ENCODE assay signal across 18 mouse cellular contexts in genomic region chr6:54516512-54517134, GRCm38 (mm10). TPM values are rescaled to one million over a fixed set of nuclear protein-coding genes. Genes with fewer than 3 reads are reported as not detected.
DNase-seq lines count a peak whose midpoint lies in the region; ATAC-seq lines count a peak whose summit lies in the region.
"Had no signal": no experiment of that assay in that cellular context is flagged by ENCODE, and none has a peak within 500 bp of the region (broad histone marks: within the 10 kb centered on the region; RNA-seq: fewer than 3 reads in every experiment).

No protein-coding gene starts in this region.

- H3K9me3 ChIP-seq in heart, embryonic 15.5 days (replicated peaks) = no peaks in the 10 kb centered on the region
- H3K9me3 ChIP-seq in heart, embryonic 12.5 days (replicated peaks) = no peaks in the 10 kb centered on the region
- H3K9me3 ChIP-seq in limb, embryonic 12.5 days = no peaks in the 10 kb centered on the region
- no peaks in the 10 kb centered on the region for H3K9me3 ChIP-seq in limb, embryonic 10.5 days (replicated peaks)
- no peaks in the 10 kb centered on the region for H3K9me3 ChIP-seq in hindbrain, embryonic 16.5 days (ENCODE audit: control insufficient read depth, low read length)
- H3K9me3 ChIP-seq in midbrain, embryonic 14.5 days (ENCODE audit: control insufficient read depth, low read length) = no peaks in the 10 kb centered on the region
- H3K9me3 ChIP-seq: liver, embryonic 12.5 days had no signal

- H3K36me3 ChIP-seq in heart, embryonic 15.5 days = no peaks in the 10 kb centered on the region
- 0 out of 2 replicates have a peak, but pooled peaks cover 3% of the 10 kb centered on the region for H3K36me3 ChIP-seq in heart, embryonic 12.5 days
- H3K36me3 ChIP-seq in limb, embryonic 12.5 days = no peaks in the 10 kb centered on the region
- H3K36me3 ChIP-seq in limb, embryonic 10.5 days = no peaks in the 10 kb centered on the region
- peaks cover 20% of the 10 kb centered on the region for H3K36me3 ChIP-seq in hindbrain, embryonic 16.5 days (ENCODE audit: control insufficient read depth, insufficient read depth, low read length)
- peaks cover 68% of the 10 kb centered on the region for H3K36me3 ChIP-seq in midbrain, embryonic 14.5 days (ENCODE audit: control insufficient read depth, insufficient read depth, low read length)
- H3K36me3 ChIP-seq: liver, embryonic 12.5 days had no signal

- H3K9ac ChIP-seq in heart, embryonic 15.5 days = no peak overlapping the region
- no peak overlapping the region for H3K9ac ChIP-seq in heart, embryonic 12.5 days
- H3K9ac ChIP-seq in limb, embryonic 12.5 days (replicated peaks) = no peak overlapping the region
- no peak overlapping the region for H3K9ac ChIP-seq in hindbrain, embryonic 16.5 days (ENCODE audit: low read depth, low read length)
- no peak overlapping the region for H3K9ac ChIP-seq in midbrain, embryonic 14.5 days (replicated peaks; ENCODE audit: low read length)
- H3K9ac ChIP-seq: liver, embryonic 12.5 days had no signal

- WGBS in heart, embryonic 15.5 days = 78% methylated on average over 2 of the region's 2 CpGs
- WGBS in heart, embryonic 12.5 days = 83% methylated on average over 2 of the region's 2 CpGs
- 86% methylated on average over 2 of the region's 2 CpGs for WGBS in limb, embryonic 12.5 days
- whole genome bisulfite sequencing in limb, embryonic 10.5 days = 85% methylated on average over 2 of the region's 2 CpGs
- WGBS in hindbrain, embryonic 16.5 days = 95% methylated on average over 2 of the region's 2 CpGs
- 93% methylated on average over 2 of the region's 2 CpGs for WGBS in midbrain, embryonic 14.5 days

- no peak overlapping the region for H3K4me3 ChIP-seq in heart, embryonic 15.5 days
- H3K4me3 ChIP-seq in heart, embryonic 12.5 days = no peak overlapping the region
- H3K4me3 ChIP-seq in limb, embryonic 12.5 days (replicated peaks) = no peak overlapping the region
- H3K4me3 ChIP-seq in limb, embryonic 10.5 days = no peak overlapping the region
- no peak overlapping the region for H3K4me3 ChIP-seq in hindbrain, embryonic 16.5 days (ENCODE audit: low read length)
- H3K4me3 ChIP-seq in midbrain, embryonic 14.5 days (replicated peaks; ENCODE audit: low read depth, low read length) = no peak overlapping the region
- H3K4me3 ChIP-seq: erythroblast, embryonic 14.5 days; liver, embryonic 12.5 days had no signal

- no peaks in the 10 kb centered on the region for H3K4me1 ChIP-seq in heart, embryonic 15.5 days (replicated peaks)
- no peaks in the 10 kb centered on the region for H3K4me1 ChIP-seq in heart, embryonic 12.5 days (replicated peaks)
- no peaks in the 10 kb centered on the region for H3K4me1 ChIP-seq in limb, embryonic 12.5 days (replicated peaks)
- no peaks in the 10 kb centered on the region for H3K4me1 ChIP-seq in limb, embryonic 10.5 days
- H3K4me1 ChIP-seq in hindbrain, embryonic 16.5 days (ENCODE audit: control insufficient read depth, insufficient read depth, low read depth, low read length) = no peaks in the 10 kb centered on the region
- H3K4me1 ChIP-seq in midbrain, embryonic 14.5 days (ENCODE audit: control insufficient read depth, insufficient read depth, low read length) = no peaks in the 10 kb centered on the region
- H3K4me1 ChIP-seq: liver, embryonic 12.5 days had no signal

- no peaks in the 10 kb centered on the region for H3K27me3 ChIP-seq in heart, embryonic 15.5 days
- H3K27me3 ChIP-seq in heart, embryonic 12.5 days (replicated peaks) = peaks cover 5% of the 10 kb centered on the region
- H3K27me3 ChIP-seq in limb, embryonic 12.5 days = peaks cover 9% of the 10 kb centered on the region; the same call in 1 of the 2 replicates
- H3K27me3 ChIP-seq in limb, embryonic 10.5 days (ENCODE audit: low read depth, poor library complexity, severe bottlenecking) = peaks cover 12% of the 10 kb centered on the region; the same call in 1 of the 2 replicates
- H3K27me3 ChIP-seq in hindbrain, embryonic 16.5 days (replicated peaks; ENCODE audit: control insufficient read depth, insufficient read depth, low read length) = no peaks in the 10 kb centered on the region
- H3K27me3 ChIP-seq in midbrain, embryonic 14.5 days (ENCODE audit: control insufficient read depth, insufficient read depth, low read length) = no peaks in the 10 kb centered on the region

- ATAC-seq in heart, embryonic 15.5 days (replicated peaks; ENCODE audit: insufficient number of reproducible peaks, insufficient read depth, low FRiP score, low read depth) = 0 out of 2 replicates have a peak, but pooled peaks have one; percentile 22
- no peak for ATAC-seq in heart, embryonic 12.5 days (ENCODE audit: insufficient number of reproducible peaks, low FRiP score)
- ATAC-seq in limb, embryonic 12.5 days (ENCODE audit: insufficient number of reproducible peaks, insufficient read depth, low FRiP score, low TSS enrichment, low read depth) = peak; percentile 20; the same call in 1 of the 2 replicates
- ATAC-seq in hindbrain, embryonic 16.5 days = peak; percentile 31
- ATAC-seq in midbrain, embryonic 14.5 days (ENCODE audit: low FRiP score, low TSS enrichment) = peak; percentile 37
- ATAC-seq: intestine, postnatal 0 days; liver, embryonic 12.5 days had no signal

- H3K4me2 ChIP-seq in heart, embryonic 15.5 days = no peak overlapping the region
- H3K4me2 ChIP-seq in heart, embryonic 12.5 days = no peak overlapping the region
- H3K4me2 ChIP-seq in limb, embryonic 12.5 days = no peak overlapping the region
- no peak overlapping the region for H3K4me2 ChIP-seq in hindbrain, embryonic 16.5 days (ENCODE audit: low read length)
- H3K4me2 ChIP-seq in midbrain, embryonic 14.5 days (ENCODE audit: low read length) = no peak overlapping the region
- H3K4me2 ChIP-seq: liver, embryonic 12.5 days had no signal

- no peak overlapping the region for H3K27ac ChIP-seq in heart, embryonic 15.5 days
- H3K27ac ChIP-seq in heart, embryonic 12.5 days (ENCODE audit: poor library complexity, severe bottlenecking) = no peak overlapping the region
- no peak overlapping the region for H3K27ac ChIP-seq in limb, embryonic 12.5 days
- H3K27ac ChIP-seq in limb, embryonic 10.5 days = no peak overlapping the region
- no peak overlapping the region for H3K27ac ChIP-seq in hindbrain, embryonic 16.5 days (ENCODE audit: low read depth, low read length)
- no peak overlapping the region for H3K27ac ChIP-seq in midbrain, embryonic 14.5 days (replicated peaks; ENCODE audit: low read depth, low read length)
- H3K27ac ChIP-seq: liver, embryonic 12.5 days had no signal

- no peak for DNase-seq in limb, embryonic 10.5 days (ENCODE audit: low spot score)
- DNase-seq in midbrain, embryonic 14.5 days = no peak
- DNase-seq in cerebellum, postnatal 36 days = no peak
- DNase-seq: cerebellum, adult 2 months; gastrocnemius, postnatal 10 days; heart, adult 11 months; kidney, postnatal 36 days; layer of hippocampus, adult 9-11 months; lung, adult 2 months; lung, postnatal 4 days; right cerebral cortex, adult 18-20 months had no signal

RNA-seq across cellular contexts. Expression of gene Scrn1, which starts 49.7 kb away (rescaled TPM):
- polyA plus RNA-seq in heart, embryonic 15.5 days (2015; fragmentation: Nextera tagmentation; extraction: Ambion mirVana) = 7.1 and 7.6 TPM in 2 replicates
- polyA plus RNA-seq in heart, embryonic 12.5 days (2016; fragmentation: Nextera tagmentation; extraction: Ambion mirVana) = 14.5 and 19.7 TPM in 2 replicates
- 13.9 and 15.0 TPM in 2 replicates for polyA plus RNA-seq in limb, embryonic 12.5 days (2016; fragmentation: Nextera tagmentation; extraction: Ambion mirVana)
- 2.6 and 7.8 TPM in 2 replicates for polyA plus RNA-seq in limb, embryonic 10.5 days (2016; fragmentation: Nextera tagmentation; extraction: Ambion mirVana)
- 109 and 114 TPM in 2 replicates for polyA plus RNA-seq in hindbrain, embryonic 16.5 days (2015; fragmentation: Nextera tagmentation; extraction: Ambion mirVana)
- 88.0 and 104 TPM in 2 replicates for polyA plus RNA-seq in midbrain, embryonic 14.5 days (2014; fragmentation: Nextera tagmentation; extraction: Ambion mirVana)
- polyA plus RNA-seq: erythroblast, embryonic 14.5 days had no signal
